Mouse (Mus musculus): Measurements from ENCODE around the gene Aanat. TPM values are rescaled to one million over a fixed set of nuclear protein-coding genes. Genes with fewer than 3 reads are reported as not detected.
"Not testable (repeated sequence)": the region's sequence is repeated elsewhere in the genome, so short reads cannot be mapped to it uniquely, and the experiment has no call there.

Aanat gene
- total RNA-seq, 2 experiments from 2014 or later = not detected

DNA sequence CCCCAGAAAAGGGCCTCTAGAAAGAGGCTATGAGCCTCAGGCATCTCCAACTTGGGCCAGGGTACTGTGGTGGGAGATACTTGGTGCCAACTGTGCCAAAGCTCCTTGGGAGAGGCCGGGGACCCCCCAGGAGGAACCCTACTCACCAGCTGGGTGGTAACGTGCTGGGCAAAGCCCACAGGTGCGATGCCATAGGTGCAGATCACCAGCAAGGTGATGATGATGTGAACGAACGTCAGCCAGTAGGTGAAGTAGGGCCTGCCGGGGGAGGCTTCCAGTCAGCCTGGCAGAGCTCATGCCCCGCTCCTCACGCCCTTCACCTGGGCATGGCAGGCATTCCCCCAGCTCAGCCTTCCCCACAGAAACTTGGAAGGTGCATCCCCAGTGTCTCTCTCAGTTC, 15.8 kb downstream of the Aanat start:
- ATAC-seq (replicated peaks; ENCODE audit: low FRiP score, low TSS enrichment, poor library complexity, severe bottlenecking) = no peak

- peak; percentile 51; the same call in 1 of the 2 replicates for ATAC-seq (replicated peaks; ENCODE audit: low FRiP score, low TSS enrichment, poor library complexity, severe bottlenecking)
Observed at GRCm38 (mm10) chr11:116603339-116603738, 17.1 kb downstream of the Aanat start.

DNA sequence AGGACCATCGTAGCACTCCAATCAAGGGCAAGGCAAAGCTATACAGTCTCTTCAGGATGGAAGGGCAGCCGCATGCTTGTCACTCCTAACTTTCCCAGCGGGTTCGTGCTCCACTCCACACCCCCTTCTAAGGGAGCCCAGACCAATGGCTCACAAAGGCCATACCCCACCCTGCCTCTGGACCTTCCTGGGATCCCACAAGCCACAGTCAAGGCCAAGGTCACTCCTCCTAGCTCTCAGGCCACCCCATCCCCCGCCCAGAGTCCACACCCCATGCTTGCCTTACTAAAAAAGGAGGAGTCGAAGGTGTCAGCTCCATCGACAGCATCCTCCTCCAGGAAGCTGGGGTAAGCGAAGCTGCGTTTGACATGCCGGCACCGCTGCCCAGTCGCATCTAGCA, 17.9 kb downstream of the Aanat start:
- ATAC-seq (replicated peaks; ENCODE audit: low FRiP score, low TSS enrichment, poor library complexity, severe bottlenecking) = no peak

DNA sequence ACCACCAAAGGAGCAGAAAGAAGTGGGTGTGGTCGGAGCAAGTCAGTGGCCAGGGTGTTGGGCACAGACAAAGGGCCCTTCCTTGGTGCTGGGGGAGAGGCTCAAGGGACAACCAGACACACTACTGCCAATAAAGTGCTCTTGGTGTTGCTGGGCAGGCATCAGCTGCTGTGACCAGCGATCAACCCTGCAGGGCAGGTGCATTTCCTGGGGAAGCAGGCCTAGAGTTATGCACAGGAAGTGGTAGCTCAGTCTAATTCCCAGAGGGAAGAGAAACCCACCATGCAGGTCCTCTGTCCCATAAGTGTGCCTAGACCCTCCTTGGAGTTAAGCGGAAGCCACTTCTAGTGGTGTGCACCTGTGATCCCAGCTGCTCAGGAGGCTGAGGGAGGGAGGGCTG, 21.5 kb downstream of the Aanat start:
- ATAC-seq (replicated peaks; ENCODE audit: low FRiP score, low TSS enrichment, poor library complexity, severe bottlenecking) = no peak

GRCm38 (mm10) chr11:116609965-116610630, 23.9 kb downstream of the Aanat start:
- no peak for ATAC-seq (replicated peaks; ENCODE audit: low FRiP score, low TSS enrichment, poor library complexity, severe bottlenecking)

DNA sequence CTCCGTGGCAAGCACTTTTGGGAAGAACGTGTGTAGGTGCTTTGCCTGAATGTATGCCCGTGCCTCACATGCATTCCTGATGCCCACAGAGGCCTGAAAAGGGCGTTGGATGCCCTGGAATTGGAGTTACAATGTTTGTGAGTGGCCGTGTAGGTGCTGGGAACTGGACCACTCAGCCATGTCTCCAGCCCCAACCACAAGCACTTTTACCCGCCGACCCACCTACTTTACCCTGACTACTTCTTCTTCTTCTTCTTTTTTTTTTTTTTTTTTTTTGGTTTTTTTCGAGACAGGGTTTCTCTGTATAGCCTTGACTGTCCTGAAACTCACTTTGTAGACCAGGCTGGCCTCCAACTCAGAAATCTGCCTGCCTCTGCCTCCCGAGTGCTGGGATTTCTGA, 24.9 kb downstream of the Aanat start:
- ATAC-seq (replicated peaks; ENCODE audit: low FRiP score, low TSS enrichment, poor library complexity, severe bottlenecking) = not testable (repeated sequence)

DNA sequence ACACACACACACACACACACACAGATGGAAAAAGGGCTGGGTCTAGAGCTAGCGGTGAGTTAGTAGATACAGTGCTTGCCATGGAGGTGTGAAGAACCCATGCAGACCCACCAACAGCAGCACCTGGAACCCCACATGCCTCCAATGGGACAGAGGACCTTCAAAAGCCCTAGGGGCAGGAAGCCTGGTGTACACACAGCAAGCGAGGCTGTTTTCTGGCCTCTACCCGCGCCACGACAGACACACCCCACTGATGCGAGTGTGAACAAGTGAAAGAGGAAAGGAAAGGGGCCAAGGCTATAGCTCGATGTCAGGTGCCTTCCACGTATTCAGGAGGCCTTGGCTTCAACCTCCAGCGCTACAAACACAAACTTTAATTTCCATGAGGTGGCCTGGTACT, 25.7 kb downstream of the Aanat start:
- no peak for ATAC-seq (replicated peaks; ENCODE audit: low FRiP score, low TSS enrichment, poor library complexity, severe bottlenecking)

- ATAC-seq (replicated peaks; ENCODE audit: low FRiP score, low TSS enrichment, poor library complexity, severe bottlenecking) = no peak
Observed at GRCm38 (mm10) chr11:116612554-116612953, 26.3 kb downstream of the Aanat start.

- ATAC-seq (replicated peaks; ENCODE audit: low FRiP score, low TSS enrichment, poor library complexity, severe bottlenecking) = no peak
Observed at GRCm38 (mm10) chr11:116613234-116613633, 27.0 kb downstream of the Aanat start.

DNA sequence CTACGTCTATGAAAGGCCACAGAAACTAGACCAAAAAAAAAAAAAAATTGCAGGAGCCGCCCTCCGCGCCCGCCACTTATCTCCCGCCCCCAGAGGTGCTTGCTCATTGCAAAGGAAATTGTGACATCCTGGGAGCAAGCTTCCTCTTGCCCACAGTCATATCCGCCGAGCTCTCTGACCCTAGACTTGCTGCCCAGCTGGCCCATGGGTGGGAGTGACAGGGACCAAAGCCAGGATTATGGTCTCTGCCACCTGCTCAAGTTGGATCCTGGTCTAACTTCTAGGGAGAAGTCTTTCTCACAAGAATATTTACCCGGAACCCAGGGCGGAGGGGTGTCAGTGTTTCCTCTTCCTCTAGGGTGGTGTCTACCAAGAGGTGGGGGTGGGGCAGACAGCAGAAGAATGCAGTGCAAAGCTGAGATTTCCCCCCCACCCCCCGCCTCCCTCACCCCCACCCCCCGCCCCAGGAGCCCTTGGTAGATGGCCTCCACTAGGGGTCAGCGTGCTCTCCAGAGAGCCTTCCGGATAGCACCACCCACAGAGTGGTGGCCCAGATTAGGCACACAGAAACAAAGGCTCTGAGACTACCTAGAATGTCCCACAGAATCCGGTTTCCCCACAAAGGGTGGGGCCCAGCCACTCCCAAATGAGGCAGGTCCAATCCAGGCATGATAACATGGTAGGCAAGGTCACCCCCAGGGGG, 29.7 kb downstream of the Aanat start:
- ATAC-seq (replicated peaks; ENCODE audit: low FRiP score, low TSS enrichment, poor library complexity, severe bottlenecking) = peak; percentile 56

DNA sequence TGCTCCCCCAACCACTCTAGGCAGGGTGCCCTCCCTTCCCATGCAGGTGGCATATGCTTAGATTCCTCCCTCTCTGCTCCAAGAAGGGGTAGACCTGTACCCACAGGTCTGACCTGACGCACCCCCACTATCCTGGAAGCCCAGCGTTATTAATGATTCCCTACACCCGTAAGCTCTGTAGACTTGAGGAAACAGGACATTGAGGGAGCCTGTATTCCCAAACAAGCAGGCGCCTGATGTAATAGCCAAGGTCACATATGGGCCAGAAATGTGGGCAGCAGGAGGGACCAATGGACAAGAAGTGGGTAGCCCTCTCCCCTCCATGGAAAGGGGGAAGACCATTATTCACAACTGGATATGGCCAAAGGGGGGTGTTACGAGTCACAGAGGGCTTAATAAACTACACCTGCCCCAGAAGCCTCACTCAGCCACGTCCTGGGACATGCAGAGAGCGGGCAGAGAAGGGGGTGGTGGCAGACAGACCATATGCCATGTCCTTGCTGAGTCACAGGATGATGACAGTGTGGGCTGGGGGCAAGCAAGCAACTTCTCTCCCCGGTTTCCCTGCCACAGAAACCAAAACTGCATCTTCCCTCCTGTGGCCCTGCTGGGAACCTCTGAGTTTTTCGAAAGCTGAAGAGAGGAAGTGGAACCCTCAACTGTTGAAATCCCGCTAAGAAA, 30.3 kb downstream of the Aanat start:
- ATAC-seq (replicated peaks; ENCODE audit: low FRiP score, low TSS enrichment, poor library complexity, severe bottlenecking) = no peak

GRCm38 (mm10) chr11:116617641-116618040, 31.4 kb downstream of the Aanat start:
- ATAC-seq (replicated peaks; ENCODE audit: low FRiP score, low TSS enrichment, poor library complexity, severe bottlenecking) = no peak

GRCm38 (mm10) chr11:116618666-116619065, 32.4 kb downstream of the Aanat start:
- ATAC-seq (replicated peaks; ENCODE audit: low FRiP score, low TSS enrichment, poor library complexity, severe bottlenecking) = no peak

DNA sequence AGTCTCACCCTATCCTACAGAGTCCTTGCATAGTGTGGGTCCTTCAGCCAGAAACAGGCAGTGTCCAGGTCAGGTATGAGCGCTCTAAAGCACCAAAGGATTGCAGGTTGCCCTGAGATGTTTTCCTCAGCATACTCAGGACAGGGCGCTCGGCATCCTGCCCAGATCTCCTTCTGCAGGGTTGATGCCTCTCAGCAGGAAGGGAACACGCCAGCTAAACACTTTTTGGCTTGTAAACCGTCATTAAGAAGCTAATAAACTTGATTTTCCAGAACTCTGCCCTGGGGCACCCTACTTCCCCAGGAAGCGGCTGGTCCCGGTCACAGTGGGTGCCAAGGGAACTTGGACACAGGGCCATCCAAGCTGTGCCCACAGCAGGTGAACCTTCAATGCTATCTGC, 32.9 kb downstream of the Aanat start:
- ATAC-seq (replicated peaks; ENCODE audit: low FRiP score, low TSS enrichment, poor library complexity, severe bottlenecking) = no peak

- ATAC-seq (replicated peaks; ENCODE audit: low FRiP score, low TSS enrichment, poor library complexity, severe bottlenecking) = no peak
Observed at GRCm38 (mm10) chr11:116619561-116619960, 33.3 kb downstream of the Aanat start.

GRCm38 (mm10) chr11:116620073-116620472, 33.8 kb downstream of the Aanat start:
- ATAC-seq (replicated peaks; ENCODE audit: low FRiP score, low TSS enrichment, poor library complexity, severe bottlenecking) = peak; percentile 56

DNA sequence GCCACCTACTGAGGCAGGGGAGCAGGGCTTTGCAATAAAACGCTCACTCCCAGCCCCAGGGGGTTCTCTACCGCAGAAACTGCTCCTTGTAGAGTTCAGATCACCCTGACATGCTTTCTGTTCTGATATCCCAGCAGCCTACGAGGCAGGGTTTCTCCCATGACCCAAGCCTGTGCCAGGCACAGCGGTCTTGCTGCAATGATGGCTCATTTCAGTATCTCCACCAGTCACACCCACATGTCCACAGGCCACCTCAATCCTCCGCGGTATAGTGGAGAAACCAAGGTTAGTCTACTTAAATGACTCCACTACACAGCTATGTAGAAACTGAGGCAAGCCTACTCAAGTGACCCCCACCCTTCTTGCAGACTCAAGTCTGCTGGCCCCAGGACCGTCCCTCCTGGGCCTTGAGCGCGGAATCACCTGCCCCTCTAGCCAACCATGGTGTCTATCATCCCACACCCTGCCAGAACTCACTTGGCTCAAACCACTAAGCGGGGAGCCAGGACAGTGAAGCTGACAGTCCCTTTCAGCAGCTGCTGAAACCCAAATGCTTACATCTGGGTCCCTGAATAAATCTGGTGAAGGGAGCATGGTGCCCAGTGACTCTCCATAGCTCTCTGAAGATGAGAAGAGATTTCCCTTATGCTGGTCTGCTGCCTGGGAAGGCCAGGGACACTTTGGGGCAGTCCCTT, 34.5 kb downstream of the Aanat start:
- 0 out of 2 replicates have a peak, but pooled peaks have one; percentile 5 for ATAC-seq (replicated peaks; ENCODE audit: low FRiP score, low TSS enrichment, poor library complexity, severe bottlenecking)

DNA sequence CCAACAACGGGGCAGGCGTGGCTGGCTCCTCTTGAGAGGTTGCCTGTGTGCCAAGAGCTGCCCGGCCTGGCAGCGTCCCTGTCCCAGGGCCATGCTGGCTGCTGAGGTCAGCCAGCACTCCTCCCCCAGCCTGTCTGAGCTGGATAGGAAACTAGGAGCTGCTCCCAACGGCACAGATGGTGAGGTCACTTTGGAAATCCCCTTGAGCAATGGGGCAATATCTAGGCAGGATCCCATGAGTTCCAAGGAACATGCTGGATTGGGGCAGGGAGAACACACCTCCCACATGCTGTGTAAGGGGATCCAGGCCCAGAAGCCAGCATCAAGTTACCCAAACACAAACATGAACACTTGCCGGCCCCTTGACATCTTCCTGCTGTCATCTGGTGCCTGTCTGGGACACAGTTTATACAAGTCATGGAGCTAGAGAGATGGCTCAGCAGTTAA, 35.0 kb downstream of the Aanat start:
- no peak for ATAC-seq (replicated peaks; ENCODE audit: low FRiP score, low TSS enrichment, poor library complexity, severe bottlenecking)

DNA sequence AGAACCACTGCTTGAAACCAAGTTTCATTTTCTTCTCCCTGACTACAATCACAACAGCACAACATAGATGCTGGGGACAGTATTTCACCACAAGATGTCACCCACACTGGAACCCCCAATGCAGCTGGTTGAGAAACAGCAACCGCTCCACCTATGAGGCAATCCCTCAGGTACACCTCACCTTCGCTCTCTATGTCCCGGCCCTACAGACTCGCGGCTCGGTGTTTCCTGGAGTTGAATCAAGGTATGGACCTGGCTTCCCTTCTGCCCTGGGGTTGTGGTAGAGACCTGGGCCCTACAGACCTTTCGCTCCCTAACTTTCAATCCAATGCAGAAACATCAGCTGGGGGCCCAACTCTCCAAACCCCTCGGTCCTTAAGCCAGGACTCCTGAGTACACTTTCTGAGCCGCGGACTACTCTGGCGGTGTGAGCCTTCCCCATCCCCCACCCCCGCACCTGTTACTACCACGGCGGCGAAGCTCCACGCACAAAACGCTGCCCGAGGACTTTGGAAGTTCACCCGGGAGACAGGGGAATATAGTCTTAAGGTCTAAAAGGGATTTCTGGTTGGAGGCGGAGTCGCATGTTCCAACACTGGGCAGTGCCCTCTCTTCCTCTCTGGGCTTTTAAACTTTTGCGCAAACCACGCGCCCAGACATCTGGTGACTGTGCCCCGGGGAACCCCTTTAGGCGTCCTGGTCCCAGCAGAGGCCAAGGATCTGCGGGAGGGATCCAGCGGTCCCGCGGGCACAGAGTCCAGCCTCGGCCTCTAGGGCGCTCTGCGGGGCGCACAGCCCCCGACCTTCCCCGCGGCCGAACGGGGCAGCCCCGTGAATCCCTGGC, 37.3 kb downstream of the Aanat start:
- ATAC-seq (replicated peaks; ENCODE audit: low FRiP score, low TSS enrichment, poor library complexity, severe bottlenecking) = no peak

Data from megakaryocyte-erythroid progenitor cell, adult 5-6 weeks (primary cell).